Mouse (Mus musculus) forelimb bud, embryonic 11.5 days (tissue): ENCODE results near the gene 5730596B20Rik.
A peak's percentile ranks its signal among the peaks of the same experiment; 100 is the strongest.

ENCODE experiments used
- DNase-seq: peaks from one replicate; pipeline ENCODE4 v3.0.0-alpha.2; 2012; ENCODE audit warnings: low read depth, low spot score

5730596B20Rik gene

DNA sequence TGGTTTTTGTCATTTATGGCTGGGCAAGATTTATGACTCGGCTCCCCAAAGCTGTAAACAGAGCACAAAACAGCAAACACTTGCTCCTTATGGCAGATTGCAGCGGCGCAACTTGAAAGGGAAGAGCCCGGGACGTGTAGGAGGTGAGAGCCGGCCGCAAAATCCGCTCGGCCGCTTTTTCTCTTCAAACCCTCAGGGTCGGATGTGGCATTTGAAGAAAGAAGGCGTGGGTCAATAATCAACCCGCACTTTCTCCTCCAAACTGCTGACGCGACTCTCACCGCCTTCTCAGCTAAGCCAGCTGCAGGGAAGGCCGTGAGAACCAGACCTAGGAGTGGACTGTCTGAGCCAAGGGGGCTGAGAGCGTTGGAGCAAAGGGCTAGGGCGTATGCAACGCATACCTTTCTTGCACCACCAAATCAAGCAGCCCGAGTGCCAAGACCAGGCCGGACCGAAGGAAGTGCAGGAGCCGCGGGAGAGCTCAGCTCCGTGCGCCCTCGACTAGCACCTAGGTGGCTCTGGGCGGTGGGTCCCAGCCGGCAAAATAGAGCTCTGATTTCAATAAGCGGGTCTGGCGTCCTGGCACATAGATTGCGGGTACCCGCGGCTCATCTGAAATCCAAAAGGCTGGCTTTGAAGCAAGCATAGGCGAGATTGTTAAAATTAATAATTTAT, at the start of gene 5730596B20Rik:
Gene 5730596B20Rik (plus strand): TSS at position 438 of the 675 bp plus-strand sequence.
- DNase-seq, result peak; percentile 78

DNA sequence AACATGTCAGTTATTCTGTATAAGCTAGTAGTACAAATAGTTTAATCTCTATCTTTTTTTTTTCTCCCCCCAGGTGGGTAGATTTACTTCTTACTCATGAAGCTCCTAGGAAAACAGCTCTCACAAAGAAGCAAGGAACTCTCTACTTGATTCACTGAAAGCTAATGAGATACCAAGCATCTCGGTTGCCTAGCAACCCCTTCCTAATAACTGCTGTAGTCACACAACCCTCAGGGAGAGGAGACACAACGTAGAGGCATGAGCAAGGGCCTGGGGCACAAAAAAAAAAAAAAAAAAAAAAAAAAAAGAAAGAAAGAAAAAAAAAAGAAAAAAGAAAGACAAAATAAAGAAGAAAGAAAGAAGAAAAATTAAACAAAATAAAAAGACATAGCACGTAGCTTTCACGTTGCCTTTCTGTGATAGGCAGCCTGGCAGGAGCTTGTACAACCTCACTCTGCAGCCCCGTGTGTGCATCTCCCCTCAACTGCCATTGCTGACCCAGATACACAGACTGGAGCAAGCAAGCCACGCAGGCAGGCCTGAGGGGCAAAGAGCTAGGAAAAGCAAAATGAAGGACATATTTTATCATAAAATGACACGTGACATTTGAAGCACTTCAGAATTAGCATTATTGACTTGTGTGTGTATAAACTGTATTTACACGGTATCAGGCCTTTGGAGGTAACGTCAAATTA, 39.3 kb upstream of the 5730596B20Rik start:
- DNase-seq, result no peak

DNA sequence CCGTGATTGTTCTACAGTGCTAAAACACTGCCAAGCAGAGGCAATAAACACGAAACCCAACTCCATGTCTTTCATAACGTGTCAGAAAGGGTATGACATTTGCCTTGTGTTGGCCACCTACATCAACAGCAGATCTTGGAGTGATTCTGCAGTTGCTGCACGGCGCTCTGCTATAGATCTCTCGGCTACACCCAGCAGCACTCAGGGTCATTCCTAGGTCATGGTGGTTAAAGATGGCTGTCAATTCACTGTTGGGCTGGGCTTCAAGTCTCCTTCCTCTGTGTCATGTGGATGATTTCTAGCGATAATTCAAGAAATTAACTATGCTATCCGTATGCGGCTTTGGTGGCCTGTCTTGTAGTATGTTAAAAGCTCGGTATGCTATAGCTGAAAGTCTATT, 38.7 kb upstream of the 5730596B20Rik start:
- DNase-seq, result no peak

DNA sequence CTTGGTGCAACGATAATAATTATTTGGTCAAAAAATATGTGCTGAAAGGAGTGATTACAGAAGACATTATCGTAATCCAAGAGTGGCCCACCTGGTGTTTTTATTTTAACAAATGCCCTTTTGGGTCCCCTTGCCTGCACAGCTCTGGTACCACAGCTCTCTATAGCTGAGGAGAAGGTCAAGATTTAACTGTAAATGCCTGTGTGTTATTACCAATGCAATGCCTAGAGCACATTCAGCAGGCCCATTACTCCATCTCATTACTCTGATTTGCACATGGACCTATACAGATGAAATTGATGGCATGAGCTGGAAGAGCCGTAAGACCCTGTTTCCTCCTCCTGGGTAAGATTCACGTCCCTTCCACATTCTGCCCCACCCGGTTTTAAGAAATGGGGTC, 38.2 kb upstream of the 5730596B20Rik start:
- DNase-seq, result no peak

DNA sequence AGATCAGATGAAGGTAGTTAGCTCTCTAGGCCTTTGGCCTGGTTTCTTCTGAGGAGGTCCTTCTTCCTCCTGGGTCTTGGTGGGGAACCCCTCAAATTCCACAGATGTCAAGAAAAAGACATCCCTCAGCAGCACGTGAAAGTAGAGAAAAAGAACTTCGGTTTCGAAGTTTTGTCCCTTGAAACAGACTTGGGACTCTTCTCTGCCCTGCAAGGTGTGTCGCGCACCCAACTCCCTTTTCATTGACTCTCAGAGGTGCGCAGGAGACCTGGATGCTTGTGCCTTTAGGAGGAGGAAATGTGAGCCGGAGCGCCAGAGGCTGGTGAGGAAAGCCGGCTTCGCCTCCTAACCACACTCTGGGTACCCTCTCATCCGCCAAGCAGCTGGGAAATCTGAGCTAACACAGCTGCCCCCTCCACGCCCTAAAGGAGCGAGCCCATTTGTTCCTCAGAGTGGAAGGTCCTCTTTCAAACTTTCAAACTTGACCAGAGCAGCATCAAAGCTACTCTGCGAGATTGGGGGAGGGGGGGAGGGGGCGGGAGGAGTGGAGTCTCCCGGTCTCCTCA, 26.8 kb upstream of the 5730596B20Rik start:
- no peak for DNase-seq

DNA sequence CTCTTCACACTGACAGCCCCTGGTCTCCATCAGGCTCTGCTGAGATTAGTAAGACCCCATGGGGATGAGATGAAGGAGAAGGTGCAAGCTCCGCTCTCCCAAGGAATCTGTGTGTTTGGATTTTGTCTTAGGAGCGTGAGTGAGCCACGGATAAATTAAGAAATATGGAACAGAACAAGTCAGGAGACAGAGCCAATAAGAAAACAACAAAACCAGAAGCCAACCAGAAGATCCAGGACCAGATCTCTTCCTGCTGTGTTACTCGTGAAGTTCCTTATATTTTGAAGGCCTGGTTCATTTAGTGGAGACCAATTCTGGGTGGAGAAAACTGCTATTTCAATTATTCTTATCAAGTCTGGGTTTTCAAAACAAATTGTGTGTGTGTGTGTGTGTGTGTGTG, 25.7 kb upstream of the 5730596B20Rik start:
- DNase-seq, result no peak

DNA sequence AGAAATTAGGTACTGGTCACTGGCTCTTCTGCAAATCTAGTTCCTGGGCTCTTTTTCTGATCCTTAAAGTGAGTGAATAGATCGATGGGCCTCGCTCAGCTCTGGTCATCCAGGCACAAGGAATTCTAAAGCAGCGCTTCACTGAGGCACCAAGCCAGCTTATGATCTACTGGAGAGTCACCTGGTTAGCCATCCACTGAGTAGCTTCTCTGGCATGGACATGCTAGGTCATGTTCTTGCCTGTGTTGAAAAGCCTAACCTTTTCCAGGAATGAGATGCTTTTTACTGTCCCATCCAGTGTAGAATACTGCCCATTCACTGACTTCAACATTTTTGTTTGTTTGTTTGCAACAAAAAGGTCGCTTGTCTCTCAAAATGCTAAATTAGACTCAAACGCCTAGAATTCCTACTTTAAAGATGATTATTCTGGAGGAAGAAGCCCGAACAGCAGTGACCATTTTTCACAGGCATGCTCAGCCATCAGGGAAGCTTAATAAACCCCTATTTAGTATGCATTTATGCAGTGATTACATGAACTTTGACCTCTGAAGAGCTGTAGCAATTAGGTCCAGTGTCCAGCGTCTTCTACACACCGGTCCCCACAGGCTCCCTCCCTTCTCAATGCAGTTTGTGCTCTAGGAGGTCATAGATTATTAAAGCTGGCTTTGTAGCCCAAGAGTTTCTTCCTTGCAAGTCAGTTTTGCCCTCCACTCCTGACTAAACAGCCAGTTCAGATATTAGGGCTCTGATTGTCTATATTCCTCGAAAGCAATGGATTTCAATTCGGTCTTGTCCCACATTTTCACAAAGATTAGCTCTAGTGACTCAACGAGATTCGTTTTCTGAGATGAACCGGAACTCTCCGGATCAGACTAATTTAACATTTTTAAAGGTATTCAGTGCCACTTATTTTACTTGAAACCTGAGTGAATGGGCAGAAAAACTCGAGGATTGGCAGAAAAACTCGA, 24.8 kb upstream of the 5730596B20Rik start:
- no peak for DNase-seq

DNA sequence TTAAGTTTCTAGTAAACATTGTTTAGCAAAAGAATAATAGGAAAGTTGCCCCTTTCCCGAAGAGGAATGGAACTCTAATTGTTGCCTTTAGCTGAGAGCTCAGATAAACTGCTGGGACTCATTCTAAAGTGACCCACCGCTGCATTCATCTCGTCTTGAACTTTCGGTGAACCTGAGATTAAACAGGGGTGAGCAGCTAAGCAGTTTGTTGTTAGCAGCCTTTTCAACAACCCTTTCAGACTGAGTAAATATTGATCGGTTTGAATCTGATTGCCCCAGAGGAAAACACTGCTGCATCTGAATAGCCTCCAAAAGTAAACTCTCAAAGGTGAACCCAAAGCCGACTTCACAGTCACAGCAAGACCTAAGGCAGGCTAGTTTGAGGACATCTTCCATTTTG, 24.0 kb upstream of the 5730596B20Rik start:
- DNase-seq, result no peak

DNA sequence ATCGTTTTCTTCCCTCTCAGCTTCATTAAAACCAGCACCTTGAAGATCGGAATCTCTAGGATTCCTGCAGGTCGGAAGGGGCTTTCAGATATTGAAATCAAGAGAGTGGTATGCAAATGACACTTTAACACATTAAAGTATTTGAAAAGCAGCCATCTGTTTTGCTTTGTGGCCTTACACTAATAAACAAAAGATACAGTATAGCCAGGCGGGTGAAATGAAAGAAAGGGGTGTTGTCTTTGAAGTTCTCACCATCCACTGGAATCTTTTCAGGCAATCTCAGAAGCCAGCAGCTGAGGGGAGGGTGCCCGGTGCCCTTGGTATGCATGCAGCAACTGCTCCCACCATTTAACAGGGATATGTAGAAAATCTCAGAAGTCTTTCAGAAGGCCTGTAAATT, 23.3 kb upstream of the 5730596B20Rik start:
- DNase-seq, result no peak

DNA sequence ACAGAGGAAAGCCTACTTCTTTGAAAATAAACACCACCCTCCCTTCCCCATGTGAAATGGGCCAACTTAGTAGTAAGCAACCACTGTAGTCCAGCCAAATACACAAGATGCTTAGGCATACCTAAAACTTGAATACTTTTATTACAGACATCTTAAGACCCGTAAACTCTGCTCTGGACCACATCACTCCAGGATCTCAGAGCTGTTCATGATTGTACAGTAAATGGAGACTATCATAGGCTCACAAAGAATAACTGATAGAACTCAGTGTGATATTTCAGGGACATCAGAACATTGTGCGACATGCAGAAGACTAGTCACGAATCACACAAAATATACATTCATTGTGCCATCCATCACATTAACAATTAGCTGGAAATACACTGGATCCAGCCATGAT, 21.8 kb upstream of the 5730596B20Rik start:
- no peak for DNase-seq

DNA sequence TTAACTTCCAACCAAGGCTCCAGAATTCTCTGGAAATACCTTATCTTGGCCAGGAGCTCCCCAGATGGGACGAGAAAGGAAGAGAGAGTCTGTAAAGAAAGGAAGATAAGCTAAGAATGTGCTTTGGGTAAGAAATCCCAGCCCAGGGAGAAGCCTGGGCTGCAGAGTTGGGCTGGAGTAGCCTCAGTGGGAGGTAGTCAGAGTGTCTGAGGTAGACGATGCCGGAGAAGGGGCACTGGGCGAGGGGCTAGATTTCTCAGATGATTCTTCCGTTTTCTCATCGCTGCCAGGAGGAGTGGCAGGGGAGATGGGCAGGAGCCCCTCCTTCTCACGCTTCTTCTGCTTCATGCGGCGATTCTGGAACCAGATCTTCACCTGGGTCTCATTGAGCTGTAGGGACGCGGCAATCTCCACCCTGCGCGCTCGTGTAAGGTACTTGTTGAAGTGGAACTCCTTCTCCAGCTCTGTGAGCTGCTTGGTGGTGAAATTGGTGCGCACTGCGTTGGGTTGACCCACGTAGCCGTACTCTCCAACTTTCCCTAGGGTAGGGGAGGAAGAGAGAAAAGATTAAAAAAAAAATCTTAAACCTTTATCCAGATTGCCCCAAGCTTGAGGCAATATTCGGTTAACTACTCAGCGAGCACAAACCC, 20.6 kb upstream of the 5730596B20Rik start:
- no peak for DNase-seq

DNA sequence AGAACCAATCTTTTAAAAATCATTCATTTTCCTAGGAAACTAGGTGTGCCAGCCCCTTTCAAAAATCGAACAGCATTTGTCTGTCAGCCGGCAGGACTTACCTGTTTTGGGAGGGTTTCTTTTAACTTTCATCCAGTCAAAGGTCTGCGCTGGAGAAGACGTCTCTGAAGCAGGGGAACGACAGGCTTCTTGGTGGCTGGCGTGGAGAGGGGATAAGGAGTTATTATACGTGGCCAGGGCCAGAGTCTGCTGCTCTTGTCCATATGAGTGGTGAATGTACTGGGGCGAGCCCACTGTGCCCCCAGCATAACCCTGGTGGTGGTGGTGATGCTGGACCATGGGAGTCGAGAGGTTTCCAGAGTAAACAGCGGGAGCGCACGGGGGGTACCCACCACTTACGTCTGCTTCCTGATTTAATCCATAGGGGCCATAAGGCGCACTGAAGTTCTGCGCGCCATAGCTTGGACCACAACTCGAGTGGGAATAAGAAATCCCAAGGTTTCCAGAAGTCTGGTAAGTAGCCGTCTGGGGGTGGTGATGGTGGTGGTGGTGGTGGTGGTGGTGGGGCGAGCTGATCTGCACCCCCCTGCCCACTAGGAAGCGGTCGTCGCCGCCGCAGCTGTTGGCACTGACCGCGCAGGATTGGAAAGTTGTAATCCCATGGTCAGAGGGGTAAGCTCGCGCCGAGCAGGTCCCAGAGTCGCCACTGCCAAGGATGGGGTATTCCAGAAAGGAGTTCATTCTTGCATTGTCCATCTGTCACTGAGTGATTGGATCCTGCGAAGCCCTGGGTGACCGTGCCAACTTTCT, 19.6 kb upstream of the 5730596B20Rik start:
- no peak for DNase-seq

DNA sequence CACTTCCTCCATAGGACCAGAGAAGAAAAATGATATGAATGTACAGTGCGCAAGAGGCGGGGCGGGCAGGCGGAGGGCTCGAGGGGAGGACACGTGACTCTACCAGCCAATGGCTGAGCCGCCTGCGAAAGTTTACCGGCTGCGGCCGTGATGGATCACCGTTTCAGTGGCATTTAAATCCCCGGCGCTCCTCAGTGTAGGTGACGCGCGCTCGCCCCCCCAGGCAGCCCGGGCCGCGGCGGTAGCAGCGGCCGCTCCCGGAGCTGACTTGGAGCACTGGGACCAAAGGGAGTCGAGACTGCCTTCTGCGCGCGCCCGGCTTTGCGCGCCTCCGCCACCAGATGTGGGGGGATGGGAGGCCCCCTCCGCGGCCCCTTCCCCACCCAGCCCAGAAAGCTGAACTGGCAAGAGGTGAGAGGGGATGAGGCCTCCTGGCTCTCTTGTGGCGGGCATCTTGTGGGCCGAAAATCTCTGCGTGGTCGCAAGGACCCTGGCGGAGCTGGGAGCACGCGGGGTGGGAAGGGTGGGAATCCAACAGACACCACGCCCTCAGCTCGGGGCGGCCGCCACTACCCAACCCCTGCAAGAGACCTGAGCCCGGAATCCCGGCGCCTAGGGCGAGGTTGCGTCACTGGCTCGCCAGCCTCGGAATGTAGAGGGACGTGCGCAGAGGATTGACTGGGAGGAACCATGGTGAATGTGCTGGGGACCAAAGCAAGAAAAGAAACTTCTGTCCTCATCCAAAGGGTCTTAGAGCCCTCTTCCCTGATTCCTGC, 18.8 kb upstream of the 5730596B20Rik start, which contains the start of gene Hoxa1:
Gene Hoxa1 (minus strand): TSS at position 42 of the 776 bp plus-strand sequence.
- peak; percentile 84 for DNase-seq

DNA sequence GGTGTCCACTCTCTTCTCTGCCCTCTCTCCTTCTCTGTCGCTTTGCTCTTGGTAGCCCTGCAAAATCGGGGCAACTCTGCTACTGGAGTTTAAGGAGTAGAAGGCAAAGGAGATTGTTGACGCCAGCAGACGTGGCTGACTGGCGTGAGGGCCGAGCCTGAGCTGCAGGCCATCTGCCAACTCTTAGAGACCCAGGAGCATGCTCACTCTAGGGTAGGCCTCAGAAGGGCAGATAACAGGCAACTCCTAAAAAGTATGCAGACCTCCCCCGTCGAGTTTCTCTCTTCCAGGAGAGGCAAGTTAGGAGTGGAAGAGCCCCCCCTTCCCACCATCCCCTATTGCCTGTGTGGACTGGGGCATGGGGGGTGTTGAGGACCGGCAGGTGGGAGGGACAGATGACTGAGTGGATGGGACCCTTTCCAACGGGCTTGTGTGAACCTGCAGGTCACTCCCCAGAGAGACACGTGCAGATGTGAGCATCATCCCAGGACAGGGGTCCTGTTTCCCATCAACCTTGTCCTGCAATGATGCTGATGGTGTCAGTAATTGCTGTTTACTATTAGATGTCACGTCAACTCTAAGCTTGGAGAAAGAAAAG, 18.0 kb upstream of the 5730596B20Rik start:
- DNase-seq, result no peak

DNA sequence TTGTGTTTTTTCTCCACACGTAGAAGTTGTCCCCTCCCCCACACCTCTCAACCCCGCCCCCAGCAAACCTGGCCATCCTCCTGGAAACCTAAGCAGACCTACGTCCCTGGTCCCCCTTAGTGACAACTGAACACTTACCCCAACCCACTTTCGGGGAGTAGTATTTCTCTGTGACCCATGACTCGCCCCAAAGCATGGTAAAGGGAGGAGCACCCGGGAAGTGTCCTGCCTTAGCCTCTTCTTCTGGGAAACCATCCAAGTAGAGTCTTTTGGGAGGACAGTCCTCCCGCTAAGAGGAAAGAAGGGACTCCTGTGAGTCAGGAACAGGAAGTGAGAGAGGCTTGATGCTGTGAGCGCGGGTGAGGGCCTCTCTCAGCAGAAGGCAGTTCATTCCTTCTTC, 17.3 kb upstream of the 5730596B20Rik start:
- no peak for DNase-seq

DNA sequence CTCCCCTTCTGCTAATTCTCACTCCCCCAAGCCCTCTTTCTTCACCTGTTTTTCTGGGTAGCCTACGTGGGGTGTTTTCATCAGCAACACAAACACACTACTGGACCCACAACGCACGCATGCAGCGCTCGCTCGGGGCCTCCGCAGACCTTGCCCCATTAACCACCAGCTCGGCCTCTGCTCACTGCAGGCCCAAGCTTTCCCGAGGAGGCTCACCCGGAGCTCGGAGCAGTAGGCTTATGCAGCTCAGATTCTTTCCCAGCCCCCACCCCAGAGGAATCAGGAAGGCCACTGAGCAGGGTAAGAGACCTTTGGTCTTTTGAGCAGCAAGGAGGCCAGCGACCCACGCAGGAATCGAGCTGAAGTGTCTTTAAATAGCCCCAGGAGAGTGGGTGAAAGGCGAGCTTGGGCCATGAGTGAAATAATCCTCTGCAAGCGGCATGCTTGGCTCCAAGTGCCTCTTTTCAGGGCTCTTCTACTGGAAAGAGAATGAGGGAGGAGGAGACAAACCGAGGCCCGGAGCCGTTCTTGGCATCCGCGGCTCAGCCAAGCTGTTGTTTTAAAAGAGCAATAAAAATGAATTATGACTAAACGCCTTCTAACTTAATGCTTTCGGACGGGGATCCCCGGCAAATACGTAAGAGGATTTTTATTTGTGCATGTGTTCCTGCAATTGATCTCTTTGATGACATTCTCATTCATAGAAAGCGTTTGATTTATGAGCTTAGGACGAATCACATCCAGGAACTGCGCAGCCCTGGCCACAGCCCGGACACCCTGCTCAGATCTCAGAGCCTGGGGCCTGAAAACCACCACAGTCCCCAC, 16.6 kb upstream of the 5730596B20Rik start:
- no peak for DNase-seq

DNA sequence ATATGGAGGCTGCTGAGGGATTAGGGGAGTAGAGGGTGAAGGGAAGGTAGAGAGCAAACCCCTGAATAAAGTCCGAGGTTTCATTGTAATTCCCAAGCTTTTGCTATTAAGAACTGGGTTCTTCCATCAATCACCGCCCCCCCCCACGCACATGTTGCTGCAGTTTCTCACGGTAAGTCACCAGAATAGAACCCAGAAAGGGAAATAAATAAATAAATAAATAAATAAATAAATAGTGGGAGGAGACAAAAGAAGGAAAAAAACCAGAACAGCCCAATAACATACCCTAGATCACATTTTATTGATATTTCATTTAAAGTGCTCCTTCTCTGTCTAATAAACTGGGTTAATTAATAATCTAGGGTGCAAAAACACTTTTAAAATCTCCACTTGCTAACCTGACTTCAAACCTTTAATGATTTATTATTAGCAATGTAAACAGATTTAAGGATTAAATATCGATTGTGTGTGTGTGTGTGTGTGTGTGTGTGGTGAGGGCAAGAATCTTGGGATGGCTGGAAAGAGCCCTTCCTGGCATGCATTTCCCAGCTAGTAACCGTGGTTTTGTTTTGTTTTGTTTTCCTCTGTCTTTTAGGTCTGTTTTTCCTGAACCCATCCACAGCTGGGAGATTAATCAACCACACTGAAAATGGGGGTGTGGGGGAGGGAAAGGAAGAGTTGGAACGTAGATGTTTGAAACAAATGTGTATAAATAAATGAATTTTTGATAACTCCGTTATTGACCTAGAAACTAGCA, 15.8 kb upstream of the 5730596B20Rik start:
- no peak for DNase-seq

DNA sequence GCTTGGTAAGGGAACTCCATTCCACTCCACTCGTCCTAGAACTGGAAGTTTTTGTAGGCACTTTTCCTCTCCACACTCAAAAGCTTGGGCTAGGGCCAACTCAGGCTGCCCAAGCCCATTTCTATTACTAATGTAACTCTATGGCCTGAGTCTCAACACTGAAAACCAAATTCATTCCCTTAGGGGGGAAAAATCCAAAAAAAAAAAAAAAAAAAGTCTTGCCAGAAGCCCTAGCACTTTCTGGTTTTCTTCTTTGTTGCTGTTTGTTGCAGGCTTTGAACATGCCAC, 15.3 kb upstream of the 5730596B20Rik start:
- no peak for DNase-seq
